Mouse (Mus musculus) heart, adult 2 months (tissue): ENCODE measurements around the gene Pknox2.

Experiments
- CTCF ChIP-seq: fragments of 200-600 bp; IDR thresholded peaks from 2 replicates; pipeline ENCODE4 v1.8.1; 2022; ENCODE audit warnings: antibody characterized with exemption, mild to moderate bottlenecking, moderate library complexity
- EP300 ChIP-seq: fragments of 200-500 bp; IDR thresholded peaks from 2 replicates; pipeline ENCODE4 v1.6.1; 2011; ENCODE audit warnings: low read depth, low read length, control low read depth; ENCODE audit not compliant: insufficient read depth
- POLR2A ChIP-seq: fragments of 200-500 bp; IDR thresholded peaks from 2 replicates; pipeline ENCODE4 v1.6.1; 2011; ENCODE audit warnings: mild to moderate bottlenecking, low read depth, low read length, control low read depth; ENCODE audit not compliant: insufficient read depth

GRCm38 (mm10) chr9:36971066-36971465, 176.1 kb downstream of the Pknox2 start:
- TF ChIP-seq POLR2A (no peak), EP300 (no peak), CTCF (no peak)
